Mouse (Mus musculus): Measurements from ENCODE around the gene Zbtb20. TPM values are rescaled to one million over a fixed set of nuclear protein-coding genes. Genes with fewer than 3 reads are reported as not detected.
"Not testable (repeated sequence)": the region's sequence is repeated elsewhere in the genome, so short reads cannot be mapped to it uniquely, and the experiment has no call there.

Gene Zbtb20
- polyA plus RNA-seq, 1 experiment from 2014 or later, result 27.9 TPM

DNA sequence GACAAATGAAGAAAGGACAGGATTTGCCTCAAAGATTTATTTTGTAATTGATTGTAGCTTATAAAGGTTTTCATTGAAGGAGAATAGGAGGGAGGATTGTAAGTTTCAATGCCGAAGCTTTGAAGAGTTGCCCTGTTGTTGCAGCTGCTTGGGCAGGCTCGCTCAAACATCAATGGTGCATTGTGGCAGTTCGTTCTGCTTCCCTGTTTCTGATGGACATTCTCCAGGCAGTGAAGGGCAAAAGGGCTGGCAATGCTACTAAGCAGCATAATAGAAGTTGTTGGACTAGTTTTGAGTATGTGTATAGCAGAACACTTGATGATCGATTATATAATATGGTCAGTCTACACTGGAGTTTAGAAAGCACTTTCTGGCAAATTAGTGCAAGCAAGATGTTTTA, 71.3 kb downstream of the Zbtb20 start:
- Histone ChIP-seq H3K27me3 (replicated peaks; ENCODE audit: insufficient read depth, low read length) (no peaks in the 10 kb centered on the region), H3K4me1 (ENCODE audit: insufficient read depth, low read depth, low read length) (no peaks in the 10 kb centered on the region)

GRCm38 (mm10) chr16:42955401-42955800, 79.7 kb downstream of the Zbtb20 start:
- H3K9me3 ChIP-seq (ENCODE audit: low read length); H3K4me3 ChIP-seq (ENCODE audit: low read depth, low read length); ATAC-seq; H3K4me2 ChIP-seq (replicated peaks; ENCODE audit: low read depth, low read length); H3K9ac ChIP-seq (replicated peaks; ENCODE audit: low read depth); H3K4me1 ChIP-seq (ENCODE audit: insufficient read depth, low read depth, low read length); H3K27ac ChIP-seq (ENCODE audit: low read length); H3K27me3 ChIP-seq (replicated peaks; ENCODE audit: insufficient read depth, low read length); H3K36me3 ChIP-seq (ENCODE audit: insufficient read depth, low read length); DNase-seq (ENCODE audit: low spot score): not testable (repeated sequence)
- 95% methylated on average over 17 of the region's 17 CpGs for WGBS

More for the DNA sequence above, 71.3 kb downstream of the Zbtb20 start:
- Histone ChIP-seq H3K4me3 (ENCODE audit: low read depth, low read length) (no peak overlapping the region), H3K9ac (replicated peaks; ENCODE audit: low read depth) (no peak overlapping the region), H3K9me3 (ENCODE audit: low read length) (no peaks in the 10 kb centered on the region), H3K27ac (ENCODE audit: low read length) (no peak overlapping the region), H3K4me2 (replicated peaks; ENCODE audit: low read depth, low read length) (no peak overlapping the region), H3K36me3 (ENCODE audit: insufficient read depth, low read length) (no peaks in the 10 kb centered on the region)
- no peak for TF ChIP-seq CTCF (IDR thresholded peaks at IDR 0.05)
- no peak for TF ChIP-seq EP300 (IDR thresholded peaks at IDR 0.05)
- WGBS, result 60% methylated on average over 4 of the region's 4 CpGs
- no peak for DNase-seq (ENCODE audit: low spot score)
- no peak for ATAC-seq

DNA sequence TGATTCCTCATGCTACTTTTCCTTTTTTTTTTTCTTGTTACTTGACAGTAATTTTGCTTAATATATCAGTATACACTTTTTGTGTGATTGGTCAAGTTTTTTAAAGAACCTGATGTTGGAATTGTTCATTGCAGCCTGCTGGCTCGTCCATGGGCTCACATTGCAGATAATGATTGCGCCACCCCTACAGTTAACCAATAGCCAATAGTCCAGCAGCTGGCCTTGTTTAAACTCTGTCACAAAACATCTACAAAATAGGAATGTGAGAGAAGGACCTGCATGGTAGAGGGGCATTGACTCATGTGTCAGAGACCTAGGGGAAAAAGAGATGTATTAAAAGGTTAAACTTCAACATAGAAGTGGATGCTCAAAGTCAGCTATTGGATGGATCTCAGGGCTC, 97.2 kb downstream of the Zbtb20 start:
- H3K4me1 ChIP-seq (ENCODE audit: insufficient read depth, low read depth, low read length), result no peaks in the 10 kb centered on the region
- no peak overlapping the region for H3K9ac ChIP-seq (replicated peaks; ENCODE audit: low read depth)
- H3K36me3 ChIP-seq (ENCODE audit: insufficient read depth, low read length), result no peaks in the 10 kb centered on the region
- ATAC-seq (no peak), DNase-seq (ENCODE audit: low spot score) (no peak)
- H3K9me3 ChIP-seq (ENCODE audit: low read length), result no peaks in the 10 kb centered on the region
- no peak overlapping the region for H3K27ac ChIP-seq (ENCODE audit: low read length)
- no peaks in the 10 kb centered on the region for H3K27me3 ChIP-seq (replicated peaks; ENCODE audit: insufficient read depth, low read length)
- H3K4me2 ChIP-seq (replicated peaks; ENCODE audit: low read depth, low read length), result no peak overlapping the region
- H3K4me3 ChIP-seq (ENCODE audit: low read depth, low read length), result no peak overlapping the region
- 73% methylated on average over 2 of the region's 2 CpGs for WGBS
- no peak for TF ChIP-seq CTCF (IDR thresholded peaks at IDR 0.05)
- TF ChIP-seq EP300 (IDR thresholded peaks at IDR 0.05), result no peak

- no peaks in the 10 kb centered on the region for H3K9me3 ChIP-seq (ENCODE audit: low read length)
- ATAC-seq, result no peak
- H3K27ac ChIP-seq (ENCODE audit: low read length), result no peak overlapping the region
- no peaks in the 10 kb centered on the region for H3K27me3 ChIP-seq (replicated peaks; ENCODE audit: insufficient read depth, low read length)
- H3K36me3 ChIP-seq (ENCODE audit: insufficient read depth, low read length), result no peaks in the 10 kb centered on the region
- no peak overlapping the region for H3K4me3 ChIP-seq (ENCODE audit: low read depth, low read length)
- no peaks in the 10 kb centered on the region for H3K4me1 ChIP-seq (ENCODE audit: insufficient read depth, low read depth, low read length)
- 56% methylated on average over 1 of the region's 1 CpGs for WGBS
- no peak for TF ChIP-seq CTCF (IDR thresholded peaks at IDR 0.05)
- no peak for TF ChIP-seq EP300 (IDR thresholded peaks at IDR 0.05)
- no peak overlapping the region for H3K9ac ChIP-seq (replicated peaks; ENCODE audit: low read depth)
- peak; percentile 18 for DNase-seq (ENCODE audit: low spot score)
- no peak overlapping the region for H3K4me2 ChIP-seq (replicated peaks; ENCODE audit: low read depth, low read length)
Measured at GRCm38 (mm10) chr16:42998896-42999295, 123.2 kb downstream of the Zbtb20 start.

- 73% methylated on average over 2 of the region's 2 CpGs for WGBS
- no peaks in the 10 kb centered on the region for H3K4me1 ChIP-seq (ENCODE audit: insufficient read depth, low read depth, low read length)
- H3K4me2 ChIP-seq (replicated peaks; ENCODE audit: low read depth, low read length), result no peak overlapping the region
- H3K36me3 ChIP-seq (ENCODE audit: insufficient read depth, low read length), result no peaks in the 10 kb centered on the region
- H3K9me3 ChIP-seq (ENCODE audit: low read length), result no peaks in the 10 kb centered on the region
- ATAC-seq, result no peak
- TF ChIP-seq EP300 (IDR thresholded peaks at IDR 0.05) (no peak), CTCF (IDR thresholded peaks at IDR 0.05) (no peak)
- no peak overlapping the region for H3K27ac ChIP-seq (ENCODE audit: low read length)
- no peak for DNase-seq (ENCODE audit: low spot score)
- H3K27me3 ChIP-seq (replicated peaks; ENCODE audit: insufficient read depth, low read length), result no peaks in the 10 kb centered on the region
- H3K4me3 ChIP-seq (ENCODE audit: low read depth, low read length), result no peak overlapping the region
- no peak overlapping the region for H3K9ac ChIP-seq (replicated peaks; ENCODE audit: low read depth)
Measured at GRCm38 (mm10) chr16:43026351-43026750, 150.7 kb downstream of the Zbtb20 start.

- no peak for ATAC-seq
- TF ChIP-seq CTCF (IDR thresholded peaks at IDR 0.05), result no peak
- no peak for TF ChIP-seq EP300 (IDR thresholded peaks at IDR 0.05)
Measured at GRCm38 (mm10) chr16:43029243-43029642, 153.6 kb downstream of the Zbtb20 start.

DNA sequence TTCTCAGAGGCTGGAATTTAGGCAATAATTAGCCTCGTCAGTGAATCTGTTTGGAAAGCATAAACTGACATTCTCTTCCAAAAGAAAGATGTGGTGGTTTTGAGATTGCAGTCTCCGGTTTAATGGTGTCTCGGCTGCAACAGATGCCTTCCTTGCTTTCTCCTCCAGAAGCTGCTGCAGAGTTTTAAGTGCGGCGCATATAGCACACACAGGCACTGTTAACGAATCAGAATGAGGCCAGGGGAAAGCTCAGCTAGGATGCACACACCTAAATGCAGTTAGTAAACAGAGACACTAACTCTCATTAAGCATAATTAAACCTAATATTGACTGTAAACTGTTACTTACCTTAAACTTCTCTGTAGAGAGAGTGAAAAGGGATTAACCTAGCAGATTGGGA, 160.0 kb downstream of the Zbtb20 start:
- H3K36me3 ChIP-seq (ENCODE audit: insufficient read depth, low read length), result no peaks in the 10 kb centered on the region
- H3K9ac ChIP-seq (replicated peaks; ENCODE audit: low read depth), result no peak overlapping the region
- no peak overlapping the region for H3K4me2 ChIP-seq (replicated peaks; ENCODE audit: low read depth, low read length)
- no peak overlapping the region for H3K4me3 ChIP-seq (ENCODE audit: low read depth, low read length)
- no peaks in the 10 kb centered on the region for H3K9me3 ChIP-seq (ENCODE audit: low read length)
- 62% methylated on average over 6 of the region's 6 CpGs for WGBS
- no peaks in the 10 kb centered on the region for H3K4me1 ChIP-seq (ENCODE audit: insufficient read depth, low read depth, low read length)
- no peaks in the 10 kb centered on the region for H3K27me3 ChIP-seq (replicated peaks; ENCODE audit: insufficient read depth, low read length)
- no peak for TF ChIP-seq CTCF (IDR thresholded peaks at IDR 0.05)
- TF ChIP-seq EP300 (IDR thresholded peaks at IDR 0.05), result no peak
- DNase-seq (ENCODE audit: low spot score) (no peak), ATAC-seq (no peak)
- no peak overlapping the region for H3K27ac ChIP-seq (ENCODE audit: low read length)

More at GRCm38 (mm10) chr16:43029243-43029642, 153.6 kb downstream of the Zbtb20 start:
- Histone ChIP-seq H3K4me3 (ENCODE audit: low read depth, low read length) (no peak overlapping the region), H3K9ac (replicated peaks; ENCODE audit: low read depth) (no peak overlapping the region), H3K36me3 (ENCODE audit: insufficient read depth, low read length) (no peaks in the 10 kb centered on the region), H3K9me3 (ENCODE audit: low read length) (no peaks in the 10 kb centered on the region), H3K27me3 (replicated peaks; ENCODE audit: insufficient read depth, low read length) (no peaks in the 10 kb centered on the region), H3K4me2 (replicated peaks; ENCODE audit: low read depth, low read length) (no peak overlapping the region), H3K4me1 (ENCODE audit: insufficient read depth, low read depth, low read length) (no peaks in the 10 kb centered on the region), H3K27ac (ENCODE audit: low read length) (no peak overlapping the region)
- WGBS, result 56% methylated on average over 3 of the region's 3 CpGs
- no peak for DNase-seq (ENCODE audit: low spot score)
